Mouse (Mus musculus): ENCODE measurements around the gene Agap3.

Agap3 gene

GRCm38 (mm10) chr5:24475476-24476241 is 23.7 kb downstream of the Agap3 start:
- peak; percentile 56 to 84 for DNase-seq

DNA sequence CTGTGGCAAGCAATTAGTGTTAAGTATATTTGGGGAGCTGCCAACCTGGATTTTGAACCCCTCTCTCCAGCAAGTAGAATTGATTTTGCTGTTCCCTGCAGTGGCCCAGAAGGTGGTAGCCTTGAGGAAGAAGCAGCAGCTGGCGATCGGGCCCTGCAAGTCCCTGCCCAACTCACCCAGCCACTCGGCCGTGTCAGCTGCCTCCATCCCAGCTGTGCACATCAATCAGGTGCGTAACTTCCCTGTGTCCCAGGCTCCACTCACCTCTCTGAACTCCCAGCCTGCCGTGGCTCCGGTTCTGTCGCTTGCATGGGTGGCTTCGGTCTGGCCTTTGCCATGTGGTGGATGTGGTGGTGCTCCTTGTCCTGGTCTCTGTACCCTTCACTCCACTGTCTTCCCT is 25.9 kb downstream of the Agap3 start:
- no peak for DNase-seq

- peak; percentile 87 to 89 for DNase-seq
Measured at GRCm38 (mm10) chr5:24481647-24482046, 29.7 kb downstream of the Agap3 start.

GRCm38 (mm10) chr5:24482247-24483079 is 30.5 kb downstream of the Agap3 start:
- DNase-seq, result peak; percentile 83 to 93

DNA sequence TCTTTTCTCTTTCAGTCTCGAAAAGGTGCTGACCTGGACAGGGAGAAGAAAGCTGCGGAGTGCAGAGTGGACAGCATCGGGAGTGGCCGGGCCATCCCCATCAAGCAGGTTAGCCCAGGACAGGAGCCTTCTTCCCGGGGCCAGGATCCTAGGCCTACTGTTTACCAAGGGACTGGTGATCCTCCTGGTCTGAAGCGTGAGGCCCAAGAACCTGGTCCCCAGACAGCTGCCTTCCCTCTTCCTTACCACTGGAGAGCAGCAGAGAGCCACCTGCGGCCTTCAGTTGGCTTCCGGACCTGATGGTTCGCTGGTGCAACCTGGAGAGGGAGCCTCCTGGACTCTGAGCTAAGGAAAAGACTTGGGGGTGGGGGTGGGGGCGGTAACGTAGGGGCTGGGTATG is 31.3 kb downstream of the Agap3 start:
- peak; percentile 75 to 86 for DNase-seq

GRCm38 (mm10) chr5:24484963-24485362 is 33.0 kb downstream of the Agap3 start:
- DNase-seq, result peak; percentile 40 to 66

- DNase-seq, result peak; percentile 90 to 93
Measured at GRCm38 (mm10) chr5:24486097-24486496, 34.1 kb downstream of the Agap3 start.

- DNase-seq, result no peak
Measured at GRCm38 (mm10) chr5:24486738-24487137, 34.8 kb downstream of the Agap3 start.

GRCm38 (mm10) chr5:24490413-24490920 is 38.5 kb downstream of the Agap3 start:
- DNase-seq, result no peak

DNA sequence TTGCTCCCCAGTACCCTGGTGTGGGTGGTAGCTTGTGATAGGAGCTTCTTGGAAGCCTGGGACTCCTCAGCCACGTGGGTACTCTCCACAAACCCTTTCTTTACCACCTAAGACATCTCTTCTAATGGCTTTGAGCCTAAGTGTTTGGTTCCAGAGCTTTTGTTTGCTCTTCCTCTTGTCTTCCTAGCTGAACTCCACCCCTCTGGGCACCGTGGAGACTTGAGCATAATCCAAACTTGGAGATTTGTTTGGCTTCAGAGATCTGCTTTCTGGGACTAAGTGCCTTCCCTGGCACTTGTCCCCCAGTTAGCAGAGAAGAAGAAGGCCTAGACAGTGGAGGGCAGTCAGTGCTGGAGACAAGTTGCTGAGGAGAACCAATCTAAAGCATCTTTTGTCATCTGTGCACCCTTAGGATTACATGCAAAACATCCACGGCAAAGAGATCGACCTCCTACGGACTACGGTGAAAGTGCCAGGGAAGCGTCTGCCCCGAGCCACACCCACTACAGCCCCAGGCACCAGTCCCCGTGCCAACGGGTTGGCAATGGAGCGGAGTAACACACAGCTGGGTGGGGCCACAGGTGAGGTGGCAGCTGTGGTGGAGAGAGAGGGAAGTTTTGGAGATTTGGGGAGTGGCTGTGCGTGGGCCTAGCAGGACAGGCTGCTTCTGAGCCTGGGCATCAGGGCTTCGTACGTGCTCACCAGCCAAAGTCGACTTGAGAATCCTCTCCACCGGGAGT is 40.7 kb downstream of the Agap3 start:
- DNase-seq, result no peak

DNA sequence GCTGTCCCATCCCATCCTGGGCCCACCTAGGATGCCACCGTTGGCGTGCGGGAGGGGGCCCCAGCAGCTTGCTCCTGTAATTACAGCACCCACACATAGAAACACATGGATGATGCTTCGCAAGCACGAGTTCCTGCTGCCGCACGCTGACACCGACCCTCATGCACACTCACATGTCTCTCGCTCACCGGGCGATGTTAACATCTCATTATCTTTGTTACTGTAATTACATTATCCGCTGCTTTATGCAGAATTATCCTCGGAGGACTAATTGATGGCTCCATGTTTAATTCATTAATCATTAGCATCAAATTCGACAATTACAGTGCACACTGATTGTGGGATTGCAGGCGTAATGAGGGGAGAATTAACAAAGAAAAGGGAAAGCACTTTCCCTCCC is 43.0 kb downstream of the Agap3 start:
- no peak for DNase-seq

DNA sequence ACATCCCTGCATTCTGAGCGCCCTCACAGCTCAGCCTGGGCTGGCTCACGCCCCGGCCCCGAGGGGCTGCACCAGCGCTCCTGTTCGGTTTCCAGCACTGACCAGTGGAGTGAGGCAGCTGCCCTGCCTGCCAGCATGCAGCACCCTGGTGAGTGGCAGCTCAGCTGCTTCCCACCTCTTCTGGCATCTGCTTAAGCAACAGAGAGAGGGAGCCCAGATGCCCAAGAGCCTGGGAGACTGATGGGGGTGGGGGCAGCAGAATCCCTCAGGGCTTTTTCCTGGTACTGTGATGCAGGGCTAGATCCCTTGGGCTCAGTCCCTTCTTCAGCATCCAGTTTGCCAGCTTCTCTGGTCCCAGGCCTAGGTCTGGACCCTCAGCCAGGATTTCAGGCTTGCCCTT is 44.8 kb downstream of the Agap3 start:
- no peak for DNase-seq

DNA sequence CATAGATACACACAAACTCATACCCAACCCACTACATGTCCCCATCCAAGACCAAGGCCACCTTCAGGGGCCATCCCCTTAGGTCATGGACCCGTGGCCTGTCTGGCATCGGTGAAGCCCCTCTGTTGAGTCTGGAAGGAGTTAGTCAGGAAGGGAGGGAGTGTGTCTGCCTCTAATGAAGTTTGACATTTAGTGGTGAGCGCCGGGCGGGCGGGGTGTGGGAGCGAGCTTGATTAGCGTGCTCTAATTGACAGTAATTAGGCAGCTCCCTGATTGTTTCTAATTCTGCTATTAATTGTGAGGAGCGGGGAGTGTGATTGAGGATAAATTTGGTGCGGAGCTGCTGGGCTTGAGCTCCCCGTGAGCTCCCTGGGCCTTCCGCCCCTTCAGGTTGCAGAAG is 45.5 kb downstream of the Agap3 start:
- no peak for DNase-seq

DNA sequence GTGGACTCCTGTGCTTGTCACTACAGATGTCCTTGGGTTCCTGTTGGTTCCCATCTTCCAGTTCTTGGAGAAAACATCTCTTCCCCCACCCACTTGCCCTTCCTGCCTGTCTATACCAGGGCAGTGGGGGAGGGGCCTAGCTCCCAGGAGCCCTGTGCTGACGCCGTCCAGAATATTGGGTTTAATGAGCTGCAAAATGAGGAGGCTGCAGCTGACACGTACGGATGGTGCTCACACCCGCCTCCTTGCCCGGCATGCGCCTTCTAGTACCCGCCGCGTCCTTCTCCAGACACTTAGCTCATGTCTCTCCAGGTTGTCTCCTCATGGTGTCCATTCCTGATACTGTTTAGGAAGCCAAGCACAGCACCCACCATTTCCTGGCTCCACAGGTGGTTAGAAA is 47.1 kb downstream of the Agap3 start:
- DNase-seq, result no peak

DNA sequence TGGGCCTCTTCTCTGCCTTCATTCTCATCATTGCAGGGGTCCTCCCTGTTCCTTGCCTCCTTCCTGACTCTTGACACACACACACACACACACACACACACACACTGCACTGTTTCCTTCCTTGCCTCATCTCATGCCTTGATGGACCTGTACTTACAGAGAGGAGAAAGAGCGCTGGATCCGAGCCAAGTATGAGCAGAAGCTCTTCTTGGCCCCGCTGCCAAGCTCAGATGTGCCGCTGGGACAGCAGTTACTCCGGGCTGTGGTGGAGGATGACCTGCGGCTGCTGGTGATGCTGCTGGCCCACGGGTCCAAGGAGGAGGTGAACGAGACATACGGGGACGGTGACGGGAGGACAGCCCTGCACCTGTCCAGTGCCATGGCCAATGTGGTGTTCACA is 48.9 kb downstream of the Agap3 start:
- peak in 1 of 2 experiments; percentile 40 for DNase-seq

- DNase-seq, result peak; percentile 56 to 71
Measured at GRCm38 (mm10) chr5:24502786-24503185, 50.8 kb downstream of the Agap3 start.

- DNase-seq, result no peak
Measured at GRCm38 (mm10) chr5:24505513-24505912, 53.5 kb downstream of the Agap3 start.

DNA sequence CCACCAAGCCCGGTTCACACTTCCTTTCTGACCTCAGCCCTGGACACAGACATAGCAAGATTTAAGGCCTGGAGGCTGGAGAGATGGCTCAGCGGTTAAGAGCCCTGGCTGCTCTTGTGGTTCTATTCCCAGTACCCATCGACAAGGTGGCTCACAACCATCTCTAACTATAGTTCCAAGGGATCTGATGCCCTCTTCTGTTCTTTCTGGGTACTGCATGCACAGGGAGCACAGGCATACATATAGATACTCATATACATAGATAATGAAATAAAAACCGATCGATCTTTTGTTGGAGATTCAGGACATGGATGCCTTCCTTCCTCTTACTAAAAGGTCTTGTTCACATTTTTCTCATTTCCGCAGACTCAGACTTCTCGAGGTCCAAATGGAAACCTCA is 56.4 kb downstream of the Agap3 start:
- DNase-seq, result no peak

DNA sequence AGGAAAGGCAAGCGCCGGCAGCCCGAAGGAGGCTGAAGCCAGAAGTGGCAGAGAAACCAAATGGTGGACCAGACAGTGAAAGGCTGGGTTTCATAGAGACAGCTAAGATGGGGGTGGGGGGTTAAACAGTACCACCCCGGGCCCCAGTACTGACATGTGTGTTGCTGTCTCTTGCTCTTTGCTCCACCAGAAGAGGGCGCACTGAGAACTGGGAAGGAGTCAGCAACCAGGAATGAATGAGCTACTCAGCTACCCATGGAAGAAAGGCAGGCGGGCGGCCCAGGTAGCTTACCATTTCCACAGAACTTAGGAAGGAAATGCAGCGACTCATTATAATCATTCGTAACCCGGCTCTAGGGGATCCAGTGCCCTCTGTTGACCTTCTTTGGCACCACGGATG is 58.7 kb downstream of the Agap3 start:
- peak; percentile 56 to 71 for DNase-seq

- DNase-seq, result peak; percentile 45 to 78
Measured at GRCm38 (mm10) chr5:24512271-24512670, 60.3 kb downstream of the Agap3 start.

DNA sequence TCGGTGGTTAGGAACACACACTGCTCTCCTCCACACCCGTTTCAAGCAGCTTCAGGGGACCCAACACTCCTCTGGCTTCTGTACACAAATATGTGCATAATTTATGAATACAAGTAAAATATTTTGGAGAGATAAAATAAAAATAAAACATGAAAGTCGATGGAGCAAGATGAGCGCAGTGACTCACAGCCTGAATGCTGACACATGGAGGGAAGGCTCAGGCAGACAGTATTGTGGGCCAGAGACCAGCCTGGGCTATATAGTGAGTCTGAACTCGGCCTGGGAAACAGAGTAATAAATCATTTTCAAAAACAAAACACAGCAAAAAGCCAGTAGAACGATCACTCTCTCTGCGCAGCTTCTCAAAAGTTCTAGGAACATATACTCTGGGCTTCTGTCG is 69.4 kb downstream of the Agap3 start:
- no peak for DNase-seq

DNA sequence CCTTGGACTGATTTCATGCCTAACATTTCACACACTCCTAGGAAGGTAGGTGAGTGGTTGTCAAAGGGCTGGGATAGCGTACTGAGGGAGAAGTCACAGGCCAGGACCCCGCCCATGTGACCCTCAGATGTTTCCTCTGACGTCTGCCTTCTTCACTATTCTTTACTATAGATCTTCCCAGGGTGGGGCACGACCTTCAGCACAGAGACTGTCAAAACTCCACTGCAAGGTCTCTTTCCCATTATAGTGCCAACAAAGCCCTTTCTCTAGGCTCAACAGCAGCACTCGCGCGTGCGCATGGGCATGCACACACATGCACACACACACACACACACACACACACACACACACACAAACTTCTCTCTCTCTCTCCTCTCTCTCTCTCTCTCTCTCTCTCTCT is 71.8 kb downstream of the Agap3 start:
- DNase-seq, result no peak

DNA sequence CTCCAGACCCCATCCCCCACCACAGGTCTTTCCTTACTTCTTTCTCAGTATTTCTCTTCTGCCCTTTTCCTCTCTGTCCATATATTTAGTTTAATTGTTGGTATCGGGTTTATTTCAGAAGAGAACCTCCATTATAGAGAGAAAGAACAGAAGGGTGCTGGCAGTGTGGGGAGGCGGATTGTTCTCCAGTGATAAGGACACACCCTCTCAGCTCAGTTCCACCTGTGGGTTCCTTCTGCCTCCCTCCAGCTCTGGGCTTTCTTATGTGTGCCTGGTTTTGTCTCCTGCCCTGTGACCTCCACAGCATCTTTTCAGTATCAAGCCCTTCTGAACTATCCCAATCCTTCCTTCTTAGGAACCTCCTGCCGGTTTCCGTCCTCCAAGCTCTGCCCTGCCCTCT is 72.5 kb downstream of the Agap3 start:
- no peak for DNase-seq

All from kidney, postnatal 25 days (tissue).